Mouse (Mus musculus) MEL (cell line): ENCODE results near the gene St6gal1.

Experiments
- CHD1 ChIP-seq: IDR thresholded peaks from 2 replicates; pipeline ENCODE4 v1.6.1; 2012; ENCODE audit warnings: low read depth, mild to moderate bottlenecking, inconsistent platforms, low read length, improper control_type of control experiment
- CHD2 ChIP-seq: IDR thresholded peaks from 2 replicates; pipeline ENCODE4 v1.6.1; 2011; ENCODE audit warnings: low read length, improper control_type of control experiment
- CTCF ChIP-seq, 3 experiments: IDR thresholded peaks in 2 of 3; conservative IDR thresholded peaks in 1 of 3; 2 replicates each; pipeline ENCODE4 v1.5.1; 2011 to 2012; ENCODE audit warnings: low read length in 3 of 3, low read depth in 2 of 3, mild to moderate bottlenecking in 2 of 3, improper control_type of control experiment in 1 of 3, inconsistent platforms in 1 of 3, mixed read lengths in 1 of 3, moderate library complexity in 1 of 3; ENCODE audit not compliant: control insufficient read depth in 1 of 3, insufficient read depth in 1 of 3, poor library complexity in 1 of 3, severe bottlenecking in 1 of 3
- GATA1 ChIP-seq: IDR thresholded peaks from 2 replicates; pipeline ENCODE4 v1.6.1; 2011; ENCODE audit warnings: low read depth, low read length, improper control_type of control experiment
- POLR2A ChIP-seq, 2 experiments: IDR thresholded peaks; 2 replicates each; pipeline ENCODE4 v1.6.1; 2011 to 2012; ENCODE audit warnings: low read length in 2 of 2, mild to moderate bottlenecking in 2 of 2, control low read depth in 1 of 2, improper control_type of control experiment in 1 of 2, low read depth in 1 of 2, moderate library complexity in 1 of 2; ENCODE audit not compliant: control insufficient read depth in 1 of 2, insufficient read depth in 1 of 2, poor library complexity in 1 of 2
- POLR2AphosphoS2 ChIP-seq: IDR thresholded peaks from 2 replicates; pipeline ENCODE4 v1.6.1; 2011; ENCODE audit warnings: low read length, improper control_type of control experiment
- USF1 ChIP-seq: IDR thresholded peaks from 2 replicates; pipeline ENCODE4 v1.6.1; 2014; ENCODE audit warnings: low read depth, mild to moderate bottlenecking, inconsistent platforms, low read length, improper control_type of control experiment, moderate library complexity

DNA sequence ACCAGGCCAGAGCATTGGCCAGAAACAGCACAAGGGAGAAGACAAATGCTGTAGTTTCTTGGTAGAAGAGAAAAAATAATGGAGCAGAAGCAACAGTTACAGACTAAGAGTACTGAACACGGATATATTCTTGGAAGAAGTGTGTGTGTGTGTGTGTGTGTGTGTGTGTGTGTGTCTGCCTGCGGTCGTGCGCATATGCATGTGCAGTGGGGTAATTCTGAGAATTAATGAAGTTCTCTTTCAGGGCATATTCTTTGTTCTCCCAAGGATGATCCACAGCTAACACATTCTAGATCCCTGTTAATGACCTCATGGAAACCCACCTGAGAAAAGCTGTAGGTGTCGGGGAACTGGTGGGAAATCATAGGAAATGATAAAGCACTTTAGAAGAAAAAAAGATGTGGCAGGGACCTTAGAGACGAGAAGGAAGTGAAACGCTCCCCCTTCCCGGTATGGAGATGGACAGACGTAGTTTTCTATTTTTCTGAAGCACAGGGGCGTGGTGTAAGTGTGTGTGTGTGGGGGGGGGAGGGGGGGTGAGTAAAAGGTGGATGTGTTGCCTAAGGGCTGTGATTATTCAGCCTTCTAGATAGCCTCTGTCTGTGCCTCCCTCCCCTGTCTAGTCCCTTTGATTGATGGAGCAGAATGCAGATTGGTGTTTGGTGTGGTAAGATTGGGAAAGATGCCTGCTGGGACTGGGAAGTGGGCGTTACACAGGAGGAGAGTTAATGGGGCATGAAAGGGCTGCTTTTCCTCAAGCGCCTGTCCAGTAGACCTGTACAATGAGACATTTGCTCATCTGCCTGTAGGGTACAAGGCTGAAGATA lies 82.8 kb downstream of the St6gal1 start:
- TF ChIP-seq CTCF (IDR thresholded peaks at IDR 0.05 in 2 of 3, conservative IDR thresholded peaks at IDR 0.05 in 1 of 3; ENCODE audit: control insufficient read depth in 1 of 3, insufficient read depth in 1 of 3, low read depth in 2 of 3, low read length in 3 of 3, poor library complexity in 1 of 3, severe bottlenecking in 1 of 3) = no peak
- TF ChIP-seq USF1 = no peak
- no peak for TF ChIP-seq POLR2A (IDR thresholded peaks at IDR 0.05; ENCODE audit: control insufficient read depth in 1 of 2, insufficient read depth in 1 of 2, low read depth in 1 of 2, low read length in 2 of 2, poor library complexity in 1 of 2)
- no peak for TF ChIP-seq GATA1
- no peak for TF ChIP-seq CHD2
- TF ChIP-seq CHD1 = no peak
- no peak for TF ChIP-seq POLR2AphosphoS2
